Mouse (Mus musculus) fat pad, adult 2 months (tissue): ENCODE measurements at regions not wholly inside any gene's neighbourhood (a gene's known extent, or its start where the extent isn't known, plus 50 kb on each side); places are given as distances from the start of the nearest gene placed in this dataset.

Experiments
- DNase-seq: peaks from one replicate; pipeline ENCODE4 v3.0.0-alpha.2; 2011; ENCODE audit warnings: low read depth, low spot score; ENCODE audit errors: extremely low read depth

GRCm38 (mm10) chr3:60698189-60698588, 225.6 kb downstream of the Mbnl1 start:
- no peak for DNase-seq

GRCm38 (mm10) chr3:60707139-60707538, 234.5 kb downstream of the Mbnl1 start:
- no peak for DNase-seq

GRCm38 (mm10) chr3:60712896-60713295, 240.3 kb downstream of the Mbnl1 start:
- DNase-seq: no peak

- no peak for DNase-seq
These were observed 247.7 kb downstream of the Mbnl1 start for GRCm38 (mm10) chr3:60720322-60720721.

- no peak for DNase-seq
These were observed 258.7 kb downstream of the Mbnl1 start for GRCm38 (mm10) chr3:60731331-60731730.

- no peak for DNase-seq
These were observed 261.9 kb upstream of the P2ry1 start for GRCm38 (mm10) chr3:60740543-60741294.

GRCm38 (mm10) chr3:60741379-60741778, 261.2 kb upstream of the P2ry1 start:
- no peak for DNase-seq

- DNase-seq: no peak
These were observed 260.4 kb upstream of the P2ry1 start for GRCm38 (mm10) chr3:60742232-60742631.

GRCm38 (mm10) chr3:60745075-60745474, 257.5 kb upstream of the P2ry1 start:
- no peak for DNase-seq

- DNase-seq: peak; percentile 16
These were observed 244.0 kb upstream of the P2ry1 start for GRCm38 (mm10) chr3:60758568-60758967.

- peak; percentile 92 for DNase-seq
These were observed 243.5 kb upstream of the P2ry1 start for GRCm38 (mm10) chr3:60759046-60759445.

GRCm38 (mm10) chr3:60762874-60763273, 239.7 kb upstream of the P2ry1 start:
- no peak for DNase-seq

- DNase-seq: no peak
These were observed 237.5 kb upstream of the P2ry1 start for GRCm38 (mm10) chr3:60765079-60765478.

GRCm38 (mm10) chr3:60768996-60769395, 233.6 kb upstream of the P2ry1 start:
- DNase-seq: no peak

GRCm38 (mm10) chr3:60771866-60772265, 230.7 kb upstream of the P2ry1 start:
- no peak for DNase-seq

- DNase-seq: no peak
These were observed 229.2 kb upstream of the P2ry1 start for GRCm38 (mm10) chr3:60773383-60773782.

- no peak for DNase-seq
These were observed 217.3 kb upstream of the P2ry1 start for GRCm38 (mm10) chr3:60785137-60785875.

- DNase-seq: no peak
These were observed 214.6 kb upstream of the P2ry1 start for GRCm38 (mm10) chr3:60787989-60788388.

- no peak for DNase-seq
These were observed 213.2 kb upstream of the P2ry1 start for GRCm38 (mm10) chr3:60789441-60789840.

- DNase-seq: no peak
These were observed 210.4 kb upstream of the P2ry1 start for GRCm38 (mm10) chr3:60792166-60792565.

- no peak for DNase-seq
These were observed 206.4 kb upstream of the P2ry1 start for GRCm38 (mm10) chr3:60796207-60796606.

- DNase-seq: no peak
These were observed 204.8 kb upstream of the P2ry1 start for GRCm38 (mm10) chr3:60797808-60798207.
